Mouse (Mus musculus) right cerebral cortex, postnatal 14 days (tissue): ENCODE data around the gene 1700011L22Rik.
A peak's percentile ranks its signal among the peaks of the same experiment; 100 is the strongest.

ENCODE experiments used
- DNase-seq: peaks from one replicate; pipeline ENCODE4 v3.0.0; 2022

The 1700011L22Rik gene

GRCm38 (mm10) chr8:79248470-79248869, at the start of gene 1700011L22Rik:
Gene 1700011L22Rik (minus strand): TSS chr8:79248570.
- DNase-seq, result no peak

- peak; percentile 78 for DNase-seq
Measured at GRCm38 (mm10) chr8:79297763-79298162, 49.4 kb upstream of the 1700011L22Rik start.

- DNase-seq, result no peak
Measured at GRCm38 (mm10) chr8:79295276-79296105, 47.1 kb upstream of the 1700011L22Rik start.

GRCm38 (mm10) chr8:79294610-79295275, 46.4 kb upstream of the 1700011L22Rik start, which contains the start of gene Mmaa:
Gene Mmaa (minus strand): TSS chr8:79294937.
- peak; percentile 97 for DNase-seq

- no peak for DNase-seq
Measured at GRCm38 (mm10) chr8:79293841-79294240, 45.5 kb upstream of the 1700011L22Rik start.

GRCm38 (mm10) chr8:79292712-79293264, 44.4 kb upstream of the 1700011L22Rik start:
- no peak for DNase-seq

- peak; percentile 30 for DNase-seq
Measured at GRCm38 (mm10) chr8:79289592-79289991, 41.2 kb upstream of the 1700011L22Rik start.

- no peak for DNase-seq
Measured at GRCm38 (mm10) chr8:79288681-79289080, 40.3 kb upstream of the 1700011L22Rik start.

GRCm38 (mm10) chr8:79288250-79288649, 39.9 kb upstream of the 1700011L22Rik start:
- DNase-seq, result no peak

- no peak for DNase-seq
Measured at GRCm38 (mm10) chr8:79286424-79286823, 38.1 kb upstream of the 1700011L22Rik start.

GRCm38 (mm10) chr8:79284626-79285025, 36.3 kb upstream of the 1700011L22Rik start:
- DNase-seq, result no peak

- no peak for DNase-seq
Measured at GRCm38 (mm10) chr8:79281376-79281890, 33.1 kb upstream of the 1700011L22Rik start.

GRCm38 (mm10) chr8:79277264-79277870, 29.0 kb upstream of the 1700011L22Rik start:
- DNase-seq, result no peak

- DNase-seq, result no peak
Measured at GRCm38 (mm10) chr8:79274940-79275339, 26.6 kb upstream of the 1700011L22Rik start.

GRCm38 (mm10) chr8:79273776-79274175, 25.4 kb upstream of the 1700011L22Rik start:
- no peak for DNase-seq

- no peak for DNase-seq
Measured at GRCm38 (mm10) chr8:79272676-79273075, 24.3 kb upstream of the 1700011L22Rik start.

- DNase-seq, result no peak
Measured at GRCm38 (mm10) chr8:79268921-79269320, 20.6 kb upstream of the 1700011L22Rik start.

- DNase-seq, result no peak
Measured at GRCm38 (mm10) chr8:79261920-79262319, 13.6 kb upstream of the 1700011L22Rik start.

GRCm38 (mm10) chr8:79256076-79256705, 7.8 kb upstream of the 1700011L22Rik start:
- DNase-seq, result no peak

GRCm38 (mm10) chr8:79253742-79254141, 5.4 kb upstream of the 1700011L22Rik start:
- peak; percentile 19 for DNase-seq

GRCm38 (mm10) chr8:79243422-79243821, 4.9 kb downstream of the 1700011L22Rik start:
- DNase-seq, result no peak

- no peak for DNase-seq
Measured at GRCm38 (mm10) chr8:79239996-79240395, 8.4 kb downstream of the 1700011L22Rik start.
